Mouse (Mus musculus) stomach, embryonic 16.5 days (tissue): ENCODE results near the gene Dnmt3c. TPM values are rescaled to one million over a fixed set of nuclear protein-coding genes. Genes with fewer than 3 reads are reported as not detected.
"Not testable (repeated sequence)": the region's sequence is repeated elsewhere in the genome, so short reads cannot be mapped to it uniquely, and the experiment has no call there.

Experiments used
- ATAC-seq: fragments of 200-750 bp; cut with Nextera tagmentation; 2 replicates; pipeline ENCODE4 v1.8.0; 2017; ENCODE audit warnings: moderate number of reproducible peaks, moderate TSS enrichment; ENCODE audit not compliant: insufficient read depth, low FRiP score
- H3K27ac ChIP-seq: fragments of 300-500 bp; sonication (generic); 2 replicates; pipeline ENCODE4 v1.5.1; 2014; ENCODE audit warnings: low read length
- H3K27me3 ChIP-seq: fragments of 300-500 bp; sonication (generic); 2 replicates; pipeline ENCODE4 v1.6.1; 2014; ENCODE audit warnings: low read length, control low read depth, mixed read lengths; ENCODE audit not compliant: control insufficient read depth, insufficient read depth
- H3K36me3 ChIP-seq: fragments of 300-500 bp; sonication (generic); 2 replicates; pipeline ENCODE4 v1.6.1; 2014; ENCODE audit warnings: low read length; ENCODE audit not compliant: control insufficient read depth, insufficient read depth
- H3K4me1 ChIP-seq: fragments of 300-500 bp; sonication (generic); 2 replicates; pipeline ENCODE4 v1.6.1; 2014; ENCODE audit warnings: low read length, control low read depth, mixed read lengths; ENCODE audit not compliant: control insufficient read depth, insufficient read depth
- H3K4me2 ChIP-seq: fragments of 300-500 bp; sonication (generic); 2 replicates; pipeline ENCODE4 v1.6.1; 2014; ENCODE audit warnings: low read depth, low read length, mixed read lengths
- H3K4me3 ChIP-seq: fragments of 300-500 bp; sonication (generic); replicated peaks from 2 replicates; pipeline ENCODE4 v1.5.1; 2014; ENCODE audit warnings: mild to moderate bottlenecking, low read length
- H3K9ac ChIP-seq: fragments of 300-500 bp; sonication (generic); 2 replicates; pipeline ENCODE4 v1.6.1; 2014; ENCODE audit warnings: low read length
- H3K9me3 ChIP-seq: fragments of 300-500 bp; sonication (generic); replicated peaks from 2 replicates; pipeline ENCODE4 v1.6.1; 2016; ENCODE audit warnings: low read length, control low read depth; ENCODE audit not compliant: control insufficient read depth
- WGBS: fragments of 180-500 bp; shearing (Covaris S2); extraction: QIAGEN DNeasy Blood & Tissue Kit; methylation state at CpG from one replicate; pipeline ENCODE4 v1.1.7; 2014; 5-methylcytosine and 5-hydroxymethylcytosine counted together
- polyA plus RNA-seq: library from polyadenylated mRNA; unstranded; fragments of >200 nt; fragmentation: Nextera tagmentation; extraction: Ambion mirVana; gene quantifications from 2 replicates; pipeline ENCODE4 v1.2.1, GENCODE M21; 2015

Gene Dnmt3c
- polyA plus RNA-seq, 1 experiment from 2014 or later: 0.06 TPM

GRCm38 (mm10) chr2:153703389-153703788, 6.9 kb downstream of the Dnmt3c start:
- H3K36me3 ChIP-seq: no peaks in the 10 kb centered on the region
- no peaks in the 10 kb centered on the region for H3K27me3 ChIP-seq
- H3K4me1 ChIP-seq: no peaks in the 10 kb centered on the region
- no peak overlapping the region for H3K4me2 ChIP-seq
- H3K9ac ChIP-seq: no peak overlapping the region
- no peaks in the 10 kb centered on the region for H3K9me3 ChIP-seq
- no peak overlapping the region for H3K4me3 ChIP-seq
- WGBS: 47% methylated on average over 6 of the region's 6 CpGs
- H3K27ac ChIP-seq: no peak overlapping the region
- no peak for ATAC-seq

- Histone ChIP-seq H3K9me3 (no peaks in the 10 kb centered on the region), H3K4me3 (no peak overlapping the region), H3K9ac (no peak overlapping the region), H3K27ac (no peak overlapping the region), H3K4me2 (no peak overlapping the region), H3K36me3 (no peaks in the 10 kb centered on the region), H3K4me1 (no peaks in the 10 kb centered on the region), H3K27me3 (no peaks in the 10 kb centered on the region)
- 0 out of 2 replicates have a peak, but pooled peaks have one; percentile 12 for ATAC-seq
- 39% methylated on average over 8 of the region's 8 CpGs for WGBS
These were observed 14.4 kb downstream of the Dnmt3c start for GRCm38 (mm10) chr2:153710701-153711330.

- Histone ChIP-seq H3K4me3 (no peak overlapping the region), H3K27me3 (no peaks in the 10 kb centered on the region), H3K36me3 (no peaks in the 10 kb centered on the region), H3K27ac (no peak overlapping the region), H3K4me2 (no peak overlapping the region), H3K9me3 (no peaks in the 10 kb centered on the region), H3K9ac (no peak overlapping the region), H3K4me1 (no peaks in the 10 kb centered on the region)
- 60% methylated on average over 3 of the region's 3 CpGs for WGBS
- no peak for ATAC-seq
These were observed 16.2 kb downstream of the Dnmt3c start for GRCm38 (mm10) chr2:153712646-153713091.

GRCm38 (mm10) chr2:153713227-153713626, 16.8 kb downstream of the Dnmt3c start:
- no peak overlapping the region for H3K27ac ChIP-seq
- H3K9me3 ChIP-seq: no peaks in the 10 kb centered on the region
- no peak overlapping the region for H3K4me3 ChIP-seq
- no peak overlapping the region for H3K4me2 ChIP-seq
- H3K9ac ChIP-seq: no peak overlapping the region
- peak; percentile 72; the same call in 1 of the 2 replicates for ATAC-seq
- no peaks in the 10 kb centered on the region for H3K36me3 ChIP-seq
- WGBS: 46% methylated on average over 4 of the region's 4 CpGs
- no peaks in the 10 kb centered on the region for H3K4me1 ChIP-seq
- H3K27me3 ChIP-seq: no peaks in the 10 kb centered on the region

GRCm38 (mm10) chr2:153717861-153718260, 21.4 kb downstream of the Dnmt3c start:
- not testable (repeated sequence) for ATAC-seq, H3K4me3 ChIP-seq, H3K4me1 ChIP-seq, H3K27me3 ChIP-seq, H3K9ac ChIP-seq, H3K36me3 ChIP-seq, H3K4me2 ChIP-seq, H3K27ac ChIP-seq, H3K9me3 ChIP-seq
- 73% methylated on average over 3 of the region's 3 CpGs for WGBS

- no peaks in the 10 kb centered on the region for H3K9me3 ChIP-seq
- ATAC-seq: no peak
- no peak overlapping the region for H3K4me2 ChIP-seq
- no peaks in the 10 kb centered on the region for H3K4me1 ChIP-seq
- no peaks in the 10 kb centered on the region for H3K36me3 ChIP-seq
- 59% methylated on average over 1 of the region's 1 CpGs for WGBS
- no peaks in the 10 kb centered on the region for H3K27me3 ChIP-seq
- H3K4me3 ChIP-seq: no peak overlapping the region
- H3K9ac ChIP-seq: no peak overlapping the region
- H3K27ac ChIP-seq: no peak overlapping the region
These were observed 26.6 kb downstream of the Dnmt3c start for GRCm38 (mm10) chr2:153723098-153723497.

GRCm38 (mm10) chr2:153724424-153724823, 28.0 kb downstream of the Dnmt3c start:
- no peaks in the 10 kb centered on the region for H3K36me3 ChIP-seq
- no peak overlapping the region for H3K4me2 ChIP-seq
- 85% methylated on average over 2 of the region's 2 CpGs for WGBS
- H3K4me3 ChIP-seq: no peak overlapping the region
- no peak for ATAC-seq
- H3K27me3 ChIP-seq: no peaks in the 10 kb centered on the region
- no peak overlapping the region for H3K27ac ChIP-seq
- no peaks in the 10 kb centered on the region for H3K4me1 ChIP-seq
- no peaks in the 10 kb centered on the region for H3K9me3 ChIP-seq
- no peak overlapping the region for H3K9ac ChIP-seq

- H3K4me3 ChIP-seq: no peak overlapping the region
- H3K27me3 ChIP-seq: no peaks in the 10 kb centered on the region
- H3K36me3 ChIP-seq: no peaks in the 10 kb centered on the region
- ATAC-seq: no peak
- no peaks in the 10 kb centered on the region for H3K4me1 ChIP-seq
- H3K27ac ChIP-seq: no peak overlapping the region
- H3K9ac ChIP-seq: no peak overlapping the region
- H3K4me2 ChIP-seq: no peak overlapping the region
- no peaks in the 10 kb centered on the region for H3K9me3 ChIP-seq
- WGBS: 67% methylated on average over 2 of the region's 2 CpGs
These were observed 28.4 kb downstream of the Dnmt3c start for GRCm38 (mm10) chr2:153724871-153725270.

GRCm38 (mm10) chr2:153725291-153725690, 28.8 kb downstream of the Dnmt3c start:
- no peak for ATAC-seq
- whole genome bisulfite sequencing: 80% methylated on average over 4 of the region's 4 CpGs

More at GRCm38 (mm10) chr2:153725291-153725690, 28.8 kb downstream of the Dnmt3c start:
- H3K4me1 ChIP-seq: no peaks in the 10 kb centered on the region
- H3K9ac ChIP-seq: no peak overlapping the region
- no peaks in the 10 kb centered on the region for H3K9me3 ChIP-seq
- no peaks in the 10 kb centered on the region for H3K27me3 ChIP-seq
- H3K36me3 ChIP-seq: no peaks in the 10 kb centered on the region
- H3K27ac ChIP-seq: no peak overlapping the region
- H3K4me2 ChIP-seq: no peak overlapping the region
- H3K4me3 ChIP-seq: no peak overlapping the region
